Mouse (Mus musculus) midbrain, embryonic 15.5 days (tissue): ENCODE measurements at regions not wholly inside any gene's neighbourhood (a gene's known extent, or its start where the extent isn't known, plus 50 kb on each side); places are given as distances from the start of the nearest gene placed in this dataset.
A peak's percentile ranks its signal among the peaks of the same experiment; 100 is the strongest.

Source experiments
- ATAC-seq: fragments of 200-750 bp; cut with Nextera tagmentation; replicated peaks from 2 replicates; pipeline ENCODE4 v1.8.0; 2017; ENCODE audit warnings: moderate TSS enrichment
- H3K27ac ChIP-seq: fragments of 300-500 bp; sonication (generic); 2 replicates; pipeline ENCODE4 v1.5.1; 2015; ENCODE audit warnings: mild to moderate bottlenecking, inconsistent platforms
- H3K27me3 ChIP-seq: fragments of 300-500 bp; sonication (generic); replicated peaks from 2 replicates; pipeline ENCODE4 v1.6.1; 2015; ENCODE audit warnings: inconsistent platforms
- H3K36me3 ChIP-seq: fragments of 300-500 bp; sonication (generic); replicated peaks from 2 replicates; pipeline ENCODE4 v1.6.1; 2015; ENCODE audit warnings: inconsistent platforms
- H3K4me1 ChIP-seq: fragments of 300-500 bp; sonication (generic); 2 replicates; pipeline ENCODE4 v1.6.1; 2015; ENCODE audit warnings: inconsistent platforms
- H3K4me2 ChIP-seq: fragments of 300-500 bp; sonication (generic); 2 replicates; pipeline ENCODE4 v1.6.1; 2015; ENCODE audit warnings: inconsistent platforms, mild to moderate bottlenecking, moderate library complexity
- H3K4me3 ChIP-seq: fragments of 300-500 bp; sonication (generic); 2 replicates; pipeline ENCODE4 v1.5.1; 2015; ENCODE audit warnings: mild to moderate bottlenecking, inconsistent platforms
- H3K9ac ChIP-seq: fragments of 300-500 bp; sonication (generic); 2 replicates; pipeline ENCODE4 v1.6.1; 2015; ENCODE audit warnings: mild to moderate bottlenecking, inconsistent platforms
- H3K9me3 ChIP-seq: fragments of 300-500 bp; sonication (generic); 2 replicates; pipeline ENCODE4 v1.6.1; 2016; ENCODE audit warnings: inconsistent platforms
- WGBS: fragments of 180-500 bp; shearing (Covaris S2); methylation state at CpG from one replicate; pipeline ENCODE4 v1.1.7; 2015; ENCODE audit warnings: mixed read lengths; 5-methylcytosine and 5-hydroxymethylcytosine counted together

DNA sequence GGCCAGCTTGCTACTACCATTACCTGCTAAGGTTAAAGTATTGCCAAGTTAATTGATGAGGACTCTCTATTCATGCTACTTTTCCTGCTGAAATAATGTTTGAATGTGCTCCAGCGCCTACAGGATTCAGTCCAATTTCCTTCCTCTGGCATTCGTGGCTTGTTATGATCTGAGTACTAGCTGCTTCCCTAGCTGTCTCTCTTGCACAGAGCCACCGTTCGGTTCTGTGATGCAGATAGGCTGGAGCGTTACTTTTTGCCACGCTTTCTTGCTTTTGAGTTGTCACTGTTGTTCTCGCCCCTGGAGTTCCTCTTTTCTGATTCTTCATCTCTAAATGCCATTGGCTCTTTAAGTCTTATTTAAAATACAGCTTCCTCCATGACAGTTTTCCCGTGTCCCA lies 279.3 kb downstream of the Olfm4 start:
- WGBS, result 57% methylated on average over 8 of the region's 8 CpGs
- Histone ChIP-seq H3K9me3 (no peaks in the 10 kb centered on the region), H3K4me3 (no peak overlapping the region)

DNA sequence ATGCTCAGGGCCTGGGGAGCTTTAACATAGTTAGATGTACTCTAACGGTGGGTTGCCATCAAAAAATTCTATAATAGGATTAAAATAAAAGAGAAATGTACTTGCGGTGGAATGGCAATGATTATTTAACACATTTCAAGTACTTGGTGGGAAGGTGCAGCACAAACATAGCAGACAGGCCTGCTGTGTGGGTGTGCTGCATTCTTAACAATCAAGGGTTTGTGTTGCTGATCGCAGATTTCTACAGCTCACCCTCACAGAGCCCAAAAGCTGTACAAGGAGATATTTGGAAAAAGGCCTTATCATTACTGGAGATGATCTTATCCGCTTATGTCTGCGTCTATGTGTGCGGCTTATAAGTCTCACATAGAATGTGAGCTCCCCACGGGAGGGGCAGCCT lies 281.2 kb downstream of the Olfm4 start:
- no peak overlapping the region for H3K4me2 ChIP-seq
- no peaks in the 10 kb centered on the region for H3K36me3 ChIP-seq
- no peak for ATAC-seq
- no peak overlapping the region for H3K4me3 ChIP-seq
- H3K27me3 ChIP-seq, result no peaks in the 10 kb centered on the region
- peaks cover 26% of the 10 kb centered on the region for H3K4me1 ChIP-seq
- H3K9me3 ChIP-seq, result no peaks in the 10 kb centered on the region
- 70% methylated on average over 7 of the region's 7 CpGs for WGBS
- H3K9ac ChIP-seq, result no peak overlapping the region
- H3K27ac ChIP-seq, result no peak overlapping the region

More for the DNA sequence above, 279.3 kb downstream of the Olfm4 start:
- H3K27ac ChIP-seq, result no peak overlapping the region
- ATAC-seq, result no peak
- H3K4me2 ChIP-seq, result no peak overlapping the region
- H3K36me3 ChIP-seq, result no peaks in the 10 kb centered on the region
- no peaks in the 10 kb centered on the region for H3K27me3 ChIP-seq
- no peak overlapping the region for H3K9ac ChIP-seq
- H3K4me1 ChIP-seq, result peaks cover 14% of the 10 kb centered on the region

DNA sequence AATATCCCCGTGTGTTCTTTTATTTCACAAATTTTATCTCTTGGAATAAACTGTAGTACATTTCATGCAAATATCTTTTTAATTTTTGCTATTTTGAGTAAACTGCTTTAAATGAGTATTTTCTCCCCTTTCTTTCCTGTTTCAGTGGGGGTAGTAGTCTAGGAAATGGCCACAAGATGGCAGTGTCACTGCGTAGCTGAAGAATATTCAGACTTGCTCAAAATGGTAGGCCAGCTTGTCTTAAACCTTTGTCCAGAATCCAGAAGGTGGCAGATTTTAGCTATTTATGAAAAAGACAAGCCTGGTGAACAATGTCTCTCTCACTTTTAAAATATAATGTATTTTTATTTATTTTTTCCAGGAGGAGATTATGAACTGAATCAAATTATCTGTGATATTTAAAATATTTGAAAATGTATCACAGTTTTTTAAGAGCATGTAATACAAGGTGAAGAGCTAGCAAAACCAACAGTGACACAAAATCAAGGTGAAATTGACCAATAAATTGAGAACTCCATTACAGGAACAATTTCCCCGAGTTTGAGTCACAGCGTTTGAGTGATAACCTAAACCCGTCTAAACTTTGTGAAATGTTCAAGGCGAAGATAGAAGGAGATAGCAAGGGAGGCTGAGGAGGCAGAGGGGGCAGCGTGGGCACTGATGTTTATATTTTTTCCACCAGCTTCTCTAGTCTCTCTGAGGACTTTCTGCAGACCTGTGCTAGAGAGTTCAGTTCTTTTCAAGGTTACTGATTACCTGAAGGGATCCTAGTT lies 285.5 kb downstream of the Olfm4 start:
- H3K9me3 ChIP-seq, result no peaks in the 10 kb centered on the region
- WGBS, result 39% methylated on average over 7 of the region's 7 CpGs
- H3K27ac ChIP-seq, result peak overlapping the region; percentile 49
- H3K36me3 ChIP-seq, result no peaks in the 10 kb centered on the region
- no peak overlapping the region for H3K9ac ChIP-seq
- H3K4me1 ChIP-seq, result peaks cover 27% of the 10 kb centered on the region
- no peak overlapping the region for H3K4me3 ChIP-seq
- H3K27me3 ChIP-seq, result no peaks in the 10 kb centered on the region
- peak; percentile 77 for ATAC-seq
- H3K4me2 ChIP-seq, result peak overlapping the region; percentile 18; the same call in 1 of the 2 replicates

DNA sequence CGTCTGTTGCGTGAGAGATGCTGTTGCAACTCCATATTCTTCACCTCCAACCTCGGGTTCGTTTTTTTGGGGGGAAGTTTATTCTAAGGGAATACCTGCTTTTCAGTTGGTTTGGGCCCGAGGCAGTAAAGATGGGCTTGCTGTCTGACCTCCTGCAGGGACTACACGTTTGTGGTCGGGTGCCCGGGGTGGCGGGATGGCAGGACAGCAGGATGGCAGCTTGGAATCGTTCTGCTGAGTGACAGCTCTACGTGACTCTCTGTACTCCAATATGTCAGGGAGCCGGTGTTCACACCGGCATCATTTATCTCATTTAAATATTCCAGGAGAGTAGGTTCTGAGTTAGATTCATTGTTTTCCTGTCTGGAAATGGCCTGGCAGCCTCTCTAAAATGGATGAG lies 286.2 kb downstream of the Olfm4 start:
- H3K4me3 ChIP-seq, result no peak overlapping the region
- peak; percentile 38; the same call in 1 of the 2 replicates for ATAC-seq
- no peaks in the 10 kb centered on the region for H3K36me3 ChIP-seq
- peak overlapping the region; percentile 18; the same call in 1 of the 2 replicates for H3K4me2 ChIP-seq
- H3K9me3 ChIP-seq, result no peaks in the 10 kb centered on the region
- peak overlapping the region; percentile 49 for H3K27ac ChIP-seq
- H3K9ac ChIP-seq, result no peak overlapping the region
- H3K4me1 ChIP-seq, result peaks cover 24% of the 10 kb centered on the region
- WGBS, result 46% methylated on average over 13 of the region's 13 CpGs
- H3K27me3 ChIP-seq, result no peaks in the 10 kb centered on the region

DNA sequence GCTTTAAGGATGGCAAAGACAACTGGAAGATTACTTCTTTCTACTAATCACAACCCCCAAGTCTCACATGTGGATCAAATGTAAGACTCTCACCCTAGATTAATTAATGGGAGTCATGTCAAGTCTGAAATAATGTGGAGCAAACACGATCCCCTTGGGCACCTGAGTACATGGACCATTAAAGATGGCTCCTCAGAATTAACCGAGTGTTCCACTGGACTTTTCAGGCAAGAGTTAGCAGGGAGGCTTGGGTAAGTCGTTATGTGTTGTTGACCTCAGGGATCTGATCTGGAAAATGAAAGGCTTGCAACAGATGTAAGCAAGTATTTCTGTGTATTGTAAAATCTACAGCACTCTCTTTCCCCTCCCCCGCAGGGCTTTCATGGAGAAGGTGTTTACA lies 296.3 kb downstream of the Olfm4 start:
- Histone ChIP-seq H3K9ac (no peak overlapping the region), H3K27me3 (no peaks in the 10 kb centered on the region), H3K36me3 (no peaks in the 10 kb centered on the region), H3K9me3 (no peaks in the 10 kb centered on the region), H3K4me2 (no peak overlapping the region), H3K4me1 (no peaks in the 10 kb centered on the region), H3K27ac (no peak overlapping the region), H3K4me3 (no peak overlapping the region)
- 72% methylated on average over 4 of the region's 4 CpGs for WGBS
- ATAC-seq, result no peak

DNA sequence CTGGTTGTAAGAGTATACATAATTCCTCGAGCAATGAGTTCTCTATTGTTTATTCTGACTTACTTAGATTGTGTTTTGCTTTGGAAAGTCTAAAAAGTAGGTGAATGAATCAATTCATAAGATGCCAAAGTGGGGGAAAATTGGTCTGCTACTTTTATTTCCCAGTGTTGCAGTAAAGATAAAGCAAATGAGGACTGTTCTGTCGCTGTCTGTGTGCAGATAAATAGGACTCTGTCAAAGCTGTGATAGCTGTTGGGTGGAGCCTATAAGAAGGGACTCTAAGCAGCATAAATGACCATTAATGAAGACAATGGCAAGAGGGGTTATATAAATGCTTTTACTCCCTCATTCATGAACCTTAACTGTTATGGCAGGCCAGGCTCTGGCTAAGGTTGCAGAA lies 299.8 kb downstream of the Olfm4 start:
- H3K9ac ChIP-seq, result no peak overlapping the region
- no peaks in the 10 kb centered on the region for H3K9me3 ChIP-seq
- H3K4me2 ChIP-seq, result no peak overlapping the region
- H3K4me3 ChIP-seq, result no peak overlapping the region
- no peaks in the 10 kb centered on the region for H3K4me1 ChIP-seq
- WGBS, result 75% methylated on average over 2 of the region's 2 CpGs
- no peak overlapping the region for H3K27ac ChIP-seq
- no peaks in the 10 kb centered on the region for H3K27me3 ChIP-seq
- H3K36me3 ChIP-seq, result no peaks in the 10 kb centered on the region
- no peak for ATAC-seq

DNA sequence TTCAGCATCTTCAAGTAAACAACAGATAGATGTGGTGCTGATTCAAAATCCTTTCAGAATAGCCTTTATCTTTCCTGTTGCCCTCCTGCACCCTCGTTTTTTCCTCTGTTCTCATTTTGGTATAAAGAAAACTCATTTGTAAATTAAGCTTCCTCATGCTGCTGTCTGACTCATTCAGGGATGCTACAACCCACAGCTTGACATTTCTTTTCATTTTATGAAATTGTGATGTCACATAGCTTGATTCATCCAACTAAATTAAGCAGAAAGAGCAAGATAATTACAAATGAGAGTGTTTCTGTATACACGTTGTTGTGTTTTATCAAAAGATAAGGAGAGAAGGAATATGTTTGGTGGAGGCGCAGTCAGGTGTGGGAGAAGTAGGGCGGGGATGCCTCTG lies 307.5 kb downstream of the Olfm4 start:
- Histone ChIP-seq H3K9me3 (no peaks in the 10 kb centered on the region), H3K27me3 (no peaks in the 10 kb centered on the region), H3K27ac (no peak overlapping the region), H3K4me2 (no peak overlapping the region), H3K4me3 (no peak overlapping the region), H3K4me1 (no peaks in the 10 kb centered on the region), H3K9ac (no peak overlapping the region), H3K36me3 (no peaks in the 10 kb centered on the region)
- no peak for ATAC-seq
- 82% methylated on average over 4 of the region's 4 CpGs for WGBS

DNA sequence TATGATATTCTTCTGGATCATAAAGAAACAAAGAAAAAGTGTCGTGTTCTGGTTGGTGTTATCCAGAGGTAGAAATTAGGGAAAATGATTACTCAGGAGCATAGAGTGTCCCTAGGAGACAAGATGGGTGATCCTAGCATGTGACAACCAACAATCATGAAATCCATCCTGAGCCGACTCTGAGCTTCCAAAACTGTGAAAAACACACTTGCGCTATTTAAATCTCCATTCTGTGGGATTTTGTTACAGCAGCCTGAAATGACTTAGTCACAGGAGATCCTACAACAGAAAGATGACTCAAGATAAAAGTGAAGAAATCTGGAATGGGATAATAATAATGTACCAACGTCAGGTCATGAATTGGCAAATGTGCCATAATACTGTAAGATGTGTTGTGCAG lies 309.5 kb downstream of the Olfm4 start:
- no peak overlapping the region for H3K27ac ChIP-seq
- WGBS, result 93% methylated on average over 4 of the region's 4 CpGs
- H3K27me3 ChIP-seq, result no peaks in the 10 kb centered on the region
- no peaks in the 10 kb centered on the region for H3K4me1 ChIP-seq
- no peak overlapping the region for H3K4me3 ChIP-seq
- H3K9ac ChIP-seq, result no peak overlapping the region
- H3K36me3 ChIP-seq, result no peaks in the 10 kb centered on the region
- no peak overlapping the region for H3K4me2 ChIP-seq
- no peak for ATAC-seq
- H3K9me3 ChIP-seq, result no peaks in the 10 kb centered on the region

DNA sequence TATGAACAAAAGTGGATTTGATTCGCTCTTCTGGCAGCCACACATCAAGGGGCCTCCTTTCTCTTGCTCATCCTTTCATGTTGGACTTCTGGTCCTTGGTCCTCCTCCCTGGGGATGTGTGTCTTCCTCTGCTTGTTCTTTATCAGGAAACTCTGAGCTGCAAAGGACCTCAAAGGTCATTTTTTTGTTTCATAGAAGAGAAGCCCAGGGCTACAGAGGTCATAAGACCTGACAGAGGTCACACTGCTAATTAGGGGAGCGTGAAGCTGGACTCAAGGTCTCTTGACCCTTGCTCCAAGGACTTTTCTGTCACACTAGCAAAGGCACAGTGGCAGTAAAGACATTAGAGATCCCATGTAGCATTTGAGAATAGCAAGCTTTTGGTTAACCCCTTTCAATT lies 345.8 kb downstream of the Olfm4 start:
- Histone ChIP-seq H3K4me3 (no peak overlapping the region), H3K9me3 (no peaks in the 10 kb centered on the region), H3K27ac (no peak overlapping the region), H3K9ac (no peak overlapping the region), H3K36me3 (no peaks in the 10 kb centered on the region), H3K4me2 (no peak overlapping the region), H3K4me1 (no peaks in the 10 kb centered on the region), H3K27me3 (no peaks in the 10 kb centered on the region)
- no peak for ATAC-seq
- WGBS, result 23% methylated on average over 2 of the region's 2 CpGs

DNA sequence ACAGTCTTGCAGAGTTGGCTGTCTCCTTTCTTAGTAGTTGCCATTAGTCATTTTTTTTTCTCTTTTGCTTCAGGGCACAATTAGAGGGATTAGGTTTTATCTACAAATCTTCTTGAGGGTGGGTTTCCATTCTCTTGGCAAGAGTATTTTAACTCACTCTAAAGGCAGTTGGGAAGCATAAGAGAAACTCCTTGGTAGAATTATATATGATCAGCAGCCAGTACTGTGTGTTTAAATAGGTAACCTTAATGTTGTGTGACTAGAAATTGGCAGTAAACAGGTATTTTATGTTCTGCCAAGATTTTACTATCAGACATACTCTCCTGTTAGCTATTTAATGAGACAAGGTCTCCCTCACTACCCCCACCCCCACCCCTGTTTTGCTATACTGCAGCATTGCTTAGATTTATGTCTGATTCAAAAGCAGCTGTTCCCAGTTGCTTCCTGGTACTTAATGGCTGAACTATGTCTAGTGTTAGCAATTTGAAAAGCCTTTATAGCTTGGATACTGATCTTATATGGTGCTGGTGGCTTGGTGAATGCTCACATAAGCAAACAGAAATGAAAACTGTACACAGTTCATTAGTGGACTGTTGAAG lies 378.2 kb downstream of the Olfm4 start:
- Histone ChIP-seq H3K4me1 (no peaks in the 10 kb centered on the region), H3K4me2 (no peak overlapping the region), H3K27ac (no peak overlapping the region), H3K27me3 (no peaks in the 10 kb centered on the region), H3K9me3 (no peaks in the 10 kb centered on the region), H3K4me3 (no peak overlapping the region), H3K36me3 (no peaks in the 10 kb centered on the region), H3K9ac (no peak overlapping the region)
- no peak for ATAC-seq

DNA sequence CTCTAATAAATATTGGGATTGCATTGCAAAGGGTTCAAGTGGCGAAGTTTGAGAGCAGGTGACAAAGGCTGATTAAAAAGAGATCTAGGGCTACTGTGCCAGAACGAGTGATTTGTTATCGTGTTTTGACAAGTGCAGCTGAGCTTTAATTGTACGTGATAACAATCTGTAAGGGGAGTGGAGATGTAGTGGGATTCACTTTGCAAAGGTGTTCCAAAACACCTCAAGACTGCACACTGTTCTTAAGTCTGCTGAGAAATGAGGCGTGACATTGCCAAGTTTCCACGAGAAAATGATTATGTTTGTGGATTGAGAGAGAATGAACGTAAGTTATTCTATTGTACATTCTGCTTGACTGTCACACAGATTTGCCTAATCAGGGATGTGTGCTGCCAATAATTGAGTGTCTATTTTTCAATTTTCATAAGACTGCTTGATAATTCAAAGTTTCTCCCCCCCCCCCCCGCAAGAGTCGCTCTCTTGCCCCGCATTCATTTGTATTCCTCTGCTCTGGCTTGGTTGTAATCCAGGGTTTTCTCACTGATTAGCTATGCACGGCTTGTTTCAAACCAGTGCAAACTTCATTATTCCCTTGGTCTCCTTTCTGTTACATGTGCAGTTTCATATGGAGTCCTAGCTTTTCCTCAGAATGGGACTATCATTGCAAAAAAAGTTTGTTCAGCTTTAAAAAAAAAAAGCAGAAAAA lies 385.7 kb downstream of the Olfm4 start:
- no peak overlapping the region for H3K4me3 ChIP-seq
- WGBS, result 24% methylated on average over 11 of the region's 11 CpGs
- H3K27me3 ChIP-seq, result no peaks in the 10 kb centered on the region
- H3K36me3 ChIP-seq, result no peaks in the 10 kb centered on the region
- H3K4me1 ChIP-seq, result no peaks in the 10 kb centered on the region
- no peaks in the 10 kb centered on the region for H3K9me3 ChIP-seq
- peak; percentile 56; the same call in 1 of the 2 replicates for ATAC-seq
- no peak overlapping the region for H3K9ac ChIP-seq
- H3K4me2 ChIP-seq, result 0 out of 2 replicates have a peak overlapping the region, but pooled peaks have one; percentile 11
- no peak overlapping the region for H3K27ac ChIP-seq

DNA sequence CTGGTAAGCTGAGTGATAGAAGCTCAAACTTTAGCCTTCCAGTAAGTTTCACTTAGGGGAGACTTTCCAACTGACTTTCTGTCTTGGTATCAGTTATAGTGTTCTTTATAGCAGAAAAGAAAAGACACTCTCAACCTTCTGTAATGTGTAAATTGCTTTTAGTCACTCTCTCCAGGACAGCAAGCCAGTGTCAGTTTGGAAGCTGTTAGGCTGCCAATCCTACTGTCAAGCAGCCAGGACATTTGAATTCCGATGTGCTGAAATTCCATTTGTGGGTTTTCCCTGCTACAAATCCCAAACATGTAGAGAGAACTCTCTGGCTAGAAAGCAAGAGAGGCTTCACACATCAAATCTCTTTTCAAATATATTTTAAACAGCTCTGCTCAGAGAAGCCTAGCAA lies 390.4 kb downstream of the Olfm4 start:
- WGBS, result 79% methylated on average over 1 of the region's 1 CpGs
- no peaks in the 10 kb centered on the region for H3K27me3 ChIP-seq
- no peaks in the 10 kb centered on the region for H3K36me3 ChIP-seq
- H3K9ac ChIP-seq, result no peak overlapping the region
- H3K9me3 ChIP-seq, result no peaks in the 10 kb centered on the region
- H3K27ac ChIP-seq, result no peak overlapping the region
- H3K4me3 ChIP-seq, result no peak overlapping the region
- no peak overlapping the region for H3K4me2 ChIP-seq
- ATAC-seq, result no peak
- no peaks in the 10 kb centered on the region for H3K4me1 ChIP-seq
